8 mouse cellular contexts compared by ENCODE assay signal in genomic region chr9:27298411-27299285, GRCm38 (mm10). TPM values are rescaled to one million over a fixed set of nuclear protein-coding genes. Genes with fewer than 3 reads are reported as not detected.
DNase-seq lines count a peak whose midpoint lies in the region; ATAC-seq lines count a peak whose summit lies in the region.

TSS of gene Igsf9b (plus strand) at chr9:27299204.

- peaks cover 47% of the 10 kb centered on the region for H3K27me3 ChIP-seq in heart, embryonic 10.5 days (ENCODE audit: insufficient read depth, poor library complexity, severe bottlenecking)
- H3K27me3 ChIP-seq in limb, embryonic 10.5 days (ENCODE audit: low read depth, poor library complexity, severe bottlenecking), result peaks cover 49% of the 10 kb centered on the region
- H3K27me3 ChIP-seq in midbrain, embryonic 14.5 days (ENCODE audit: control insufficient read depth, insufficient read depth, low read length), result no peaks in the 10 kb centered on the region
- H3K27me3 ChIP-seq in stomach, embryonic 16.5 days (ENCODE audit: control insufficient read depth, insufficient read depth, low read length), result peaks cover 22% of the 10 kb centered on the region; the same call in 1 of the 2 replicates

- peak within 1 kb of the TSS; percentile 52; the same call in 1 of the 2 replicates for H3K27ac ChIP-seq in heart, embryonic 10.5 days
- H3K27ac ChIP-seq in limb, embryonic 10.5 days, result no peak within 1 kb of the TSS; the same call in 1 of the 2 replicates
- peak within 1 kb of the TSS; percentile 84 for H3K27ac ChIP-seq in midbrain, embryonic 14.5 days (replicated peaks; ENCODE audit: low read depth, low read length)
- H3K27ac ChIP-seq in stomach, embryonic 16.5 days (ENCODE audit: low read length), result peak within 1 kb of the TSS; percentile 44

- H3K4me2 ChIP-seq in midbrain, embryonic 14.5 days (ENCODE audit: low read length), result peak within 1 kb of the TSS; percentile 95
- H3K4me2 ChIP-seq in stomach, embryonic 16.5 days (ENCODE audit: low read depth, low read length), result peak within 1 kb of the TSS; percentile 79

- H3K4me1 ChIP-seq in heart, embryonic 10.5 days, result peaks cover 33% of the 10 kb centered on the region
- peaks cover 51% of the 10 kb centered on the region for H3K4me1 ChIP-seq in limb, embryonic 10.5 days
- peaks cover 28% of the 10 kb centered on the region for H3K4me1 ChIP-seq in midbrain, embryonic 14.5 days (ENCODE audit: control insufficient read depth, insufficient read depth, low read length)
- peaks cover 5% of the 10 kb centered on the region; the same call in 1 of the 2 replicates for H3K4me1 ChIP-seq in stomach, embryonic 16.5 days (ENCODE audit: control insufficient read depth, insufficient read depth, low read length)

- DNase-seq in 3T3-L1 (ENCODE audit: low read depth, low spot score), result peak; percentile 77
- peak; percentile 93 for DNase-seq in brain, embryonic 18.5 days (ENCODE audit: low read depth, low spot score)
- peak; percentile 4 for DNase-seq in fat pad, adult 2 months (ENCODE audit: extremely low read depth, low read depth, low spot score)
- DNase-seq in heart, embryonic 10.5 days (ENCODE audit: low spot score), result peak; percentile 95
- peak; percentile 90 to 91 for DNase-seq in kidney, adult 8-10 months
- DNase-seq in limb, embryonic 10.5 days (ENCODE audit: low spot score), result peak; percentile 88
- DNase-seq in midbrain, embryonic 14.5 days, result peak; percentile 98

- WGBS in heart, embryonic 10.5 days, result under 1% methylated on average over 40 of the region's 40 CpGs
- whole genome bisulfite sequencing in limb, embryonic 10.5 days, result under 1% methylated on average over 40 of the region's 40 CpGs
- WGBS in midbrain, embryonic 14.5 days, result under 1% methylated on average over 40 of the region's 40 CpGs
- under 1% methylated on average over 40 of the region's 40 CpGs for WGBS in stomach, embryonic 16.5 days

- H3K9ac ChIP-seq in midbrain, embryonic 14.5 days (replicated peaks; ENCODE audit: low read length), result peak within 1 kb of the TSS; percentile 59
- H3K9ac ChIP-seq in stomach, embryonic 16.5 days (ENCODE audit: low read length), result peak within 1 kb of the TSS; percentile 67

- H3K9me3 ChIP-seq in heart, embryonic 10.5 days, result no peaks in the 10 kb centered on the region
- no peaks in the 10 kb centered on the region for H3K9me3 ChIP-seq in limb, embryonic 10.5 days (replicated peaks)
- no peaks in the 10 kb centered on the region for H3K9me3 ChIP-seq in midbrain, embryonic 14.5 days (ENCODE audit: control insufficient read depth, low read length)
- no peaks in the 10 kb centered on the region for H3K9me3 ChIP-seq in stomach, embryonic 16.5 days (replicated peaks; ENCODE audit: control insufficient read depth, low read length)

- peak within 1 kb of the TSS; percentile 80 for H3K4me3 ChIP-seq in heart, embryonic 10.5 days
- H3K4me3 ChIP-seq in limb, embryonic 10.5 days, result peak within 1 kb of the TSS; percentile 73
- peak within 1 kb of the TSS; percentile 67 for H3K4me3 ChIP-seq in midbrain, embryonic 14.5 days (replicated peaks; ENCODE audit: low read depth, low read length)
- H3K4me3 ChIP-seq in stomach, embryonic 16.5 days (replicated peaks; ENCODE audit: low read length), result peak within 1 kb of the TSS; percentile 72

- no peaks in the 10 kb centered on the region for H3K36me3 ChIP-seq in heart, embryonic 10.5 days
- no peaks in the 10 kb centered on the region for H3K36me3 ChIP-seq in limb, embryonic 10.5 days
- no peaks in the 10 kb centered on the region for H3K36me3 ChIP-seq in midbrain, embryonic 14.5 days (ENCODE audit: control insufficient read depth, insufficient read depth, low read length)
- no peaks in the 10 kb centered on the region for H3K36me3 ChIP-seq in stomach, embryonic 16.5 days (ENCODE audit: control insufficient read depth, insufficient read depth, low read length)

- ATAC-seq in midbrain, embryonic 14.5 days (ENCODE audit: low FRiP score, low TSS enrichment), result peak; percentile 99
- peak; percentile 98 for ATAC-seq in stomach, embryonic 16.5 days (ENCODE audit: insufficient read depth, low FRiP score)

RNA-seq across cellular contexts. Expression of gene Igsf9b, which starts in this region (rescaled TPM):
- polyA plus RNA-seq in heart, embryonic 10.5 days (2016; fragmentation: Nextera tagmentation; extraction: Ambion mirVana), result 2.0 and 2.2 TPM in 2 replicates
- 3.3 and 3.4 TPM in 2 replicates for polyA plus RNA-seq in limb, embryonic 10.5 days (2016; fragmentation: Nextera tagmentation; extraction: Ambion mirVana)
- polyA plus RNA-seq in midbrain, embryonic 14.5 days (2014; fragmentation: Nextera tagmentation; extraction: Ambion mirVana), result 12.0 and 15.2 TPM in 2 replicates
- polyA plus RNA-seq in stomach, embryonic 16.5 days (2015; fragmentation: Nextera tagmentation; extraction: Ambion mirVana), result 7.1 and 8.2 TPM in 2 replicates

Comparison
In these comparisons a context has a peak if more than half of its experiments do, and no peak if none do; other contexts are left out.
1. DNase-seq: peak in every context shown above with its lines; median percentile 98 in midbrain, embryonic 14.5 days; 95 in heart, embryonic 10.5 days; 93 in brain, embryonic 18.5 days; 90 in kidney, adult 8-10 months; 88 in limb, embryonic 10.5 days; 77 in 3T3-L1; 4 in fat pad, adult 2 months.